Mouse (Mus musculus): Measurements from ENCODE around the gene Bcr.

Gene Bcr

GRCm38 (mm10) chr10:75131625-75132024 lies 71.2 kb downstream of the Bcr start:
- in situ Hi-C loops (cut with MboI), result no loop called here

- in situ Hi-C loops (cut with MboI), result no loop called here
Observed at GRCm38 (mm10) chr10:75134861-75135517, 74.6 kb downstream of the Bcr start.

- in situ Hi-C loops (cut with MboI), result no loop called here
Observed at GRCm38 (mm10) chr10:75135518-75136162, 75.2 kb downstream of the Bcr start.

- in situ Hi-C loops (cut with MboI), result no loop called here
Observed at GRCm38 (mm10) chr10:75137148-75137547, 76.8 kb downstream of the Bcr start.

- in situ Hi-C loops (cut with MboI), result no loop called here
Observed at GRCm38 (mm10) chr10:75145221-75145620, 84.8 kb downstream of the Bcr start.

- in situ Hi-C loops (cut with MboI), result no loop called here
Observed at GRCm38 (mm10) chr10:75146001-75146400, 85.6 kb downstream of the Bcr start.

GRCm38 (mm10) chr10:75146619-75147018 lies 86.2 kb downstream of the Bcr start:
- in situ Hi-C loops (cut with MboI), result no loop called here

GRCm38 (mm10) chr10:75148295-75148694 lies 87.9 kb downstream of the Bcr start:
- in situ Hi-C loops (cut with MboI), result no loop called here

- in situ Hi-C loops (cut with MboI), result loop anchor here (5.0 kb wide), 2 partner anchors 88 to 213 kb away; partner anchors contain the start of gene Bcr
Observed at GRCm38 (mm10) chr10:75150361-75150760, 90.0 kb downstream of the Bcr start.

- in situ Hi-C loops (cut with MboI), result loop anchor here (5.0 kb wide), 2 partner anchors 89 to 214 kb away; partner anchors contain the start of gene Bcr
Observed at GRCm38 (mm10) chr10:75151311-75151710, 90.9 kb downstream of the Bcr start.

- in situ Hi-C loops (cut with MboI), result no loop called here
Observed at GRCm38 (mm10) chr10:75156835-75157234, 96.4 kb downstream of the Bcr start.

GRCm38 (mm10) chr10:75157713-75158112 lies 97.3 kb downstream of the Bcr start:
- in situ Hi-C loops (cut with MboI), result no loop called here

- in situ Hi-C loops (cut with MboI), result no loop called here
Observed at GRCm38 (mm10) chr10:75158356-75158755, 98.0 kb downstream of the Bcr start.

- in situ Hi-C loops (cut with MboI), result no loop called here
Observed at GRCm38 (mm10) chr10:75160171-75160900, 99.9 kb downstream of the Bcr start.

GRCm38 (mm10) chr10:75165825-75166481 lies 105.6 kb downstream of the Bcr start:
- in situ Hi-C loops (cut with MboI), result no loop called here

- in situ Hi-C loops (cut with MboI), result no loop called here
Observed at GRCm38 (mm10) chr10:75166601-75167000, 106.2 kb downstream of the Bcr start.

- in situ Hi-C loops (cut with MboI), result no loop called here
Observed at GRCm38 (mm10) chr10:75170207-75170850, 109.9 kb downstream of the Bcr start.

GRCm38 (mm10) chr10:75173056-75173455 lies 112.7 kb downstream of the Bcr start:
- in situ Hi-C loops (cut with MboI), result no loop called here

- in situ Hi-C loops (cut with MboI), result no loop called here
Observed at GRCm38 (mm10) chr10:75173712-75174111, 113.3 kb downstream of the Bcr start.

GRCm38 (mm10) chr10:75176494-75176893 lies 116.1 kb downstream of the Bcr start:
- in situ Hi-C loops (cut with MboI), result no loop called here

- in situ Hi-C loops (cut with MboI), result no loop called here
Observed at GRCm38 (mm10) chr10:75178911-75179310, 118.5 kb downstream of the Bcr start.
